Mouse (Mus musculus) kidney, embryonic 14.5 days (tissue): Measurements from ENCODE around the gene Wnt16. TPM values are rescaled to one million over a fixed set of nuclear protein-coding genes. Genes with fewer than 3 reads are reported as not detected.
A peak's percentile ranks its signal among the peaks of the same experiment; 100 is the strongest.

Experiments used
- ATAC-seq: fragments of 200-750 bp; cut with Nextera tagmentation; 2 replicates; pipeline ENCODE4 v1.8.0; 2017; ENCODE audit warnings: moderate number of reproducible peaks, mild to moderate bottlenecking, moderate TSS enrichment, moderate library complexity; ENCODE audit not compliant: low FRiP score, low TSS enrichment
- H3K27ac ChIP-seq: fragments of 300-500 bp; sonication (generic); 2 replicates; pipeline ENCODE4 v1.5.1; 2014; ENCODE audit warnings: low read depth, mild to moderate bottlenecking, low read length, moderate library complexity, mixed read lengths
- H3K27me3 ChIP-seq: fragments of 300-500 bp; sonication (generic); 2 replicates; pipeline ENCODE4 v1.6.1; 2014; ENCODE audit warnings: mild to moderate bottlenecking, low read length; ENCODE audit not compliant: control insufficient read depth, insufficient read depth
- H3K36me3 ChIP-seq: fragments of 300-500 bp; sonication (generic); 2 replicates; pipeline ENCODE4 v1.6.1; 2014; ENCODE audit warnings: low read length, mixed read lengths; ENCODE audit not compliant: control insufficient read depth, insufficient read depth
- H3K4me1 ChIP-seq: fragments of 300-500 bp; sonication (generic); 2 replicates; pipeline ENCODE4 v1.6.1; 2014; ENCODE audit warnings: low read length, mixed read lengths; ENCODE audit not compliant: control insufficient read depth, insufficient read depth
- H3K4me2 ChIP-seq: fragments of 300-500 bp; sonication (generic); replicated peaks from 2 replicates; pipeline ENCODE4 v1.6.1; 2014; ENCODE audit warnings: low read depth, mild to moderate bottlenecking, low read length
- H3K4me3 ChIP-seq: fragments of 300-500 bp; sonication (generic); 2 replicates; pipeline ENCODE4 v1.5.1; 2014; ENCODE audit warnings: mild to moderate bottlenecking, low read length
- H3K9ac ChIP-seq: fragments of 300-500 bp; sonication (generic); 2 replicates; pipeline ENCODE4 v1.6.1; 2014; ENCODE audit warnings: low read depth, mild to moderate bottlenecking, low read length, moderate library complexity
- H3K9me3 ChIP-seq: fragments of 300-500 bp; sonication (generic); 2 replicates; pipeline ENCODE4 v1.6.1; 2016; ENCODE audit warnings: low read length; ENCODE audit not compliant: control insufficient read depth
- WGBS: fragments of 180-500 bp; shearing (Covaris S2); extraction: QIAGEN DNeasy Blood & Tissue Kit; methylation state at CpG from one replicate; pipeline ENCODE4 v1.1.7; 2014; 5-methylcytosine and 5-hydroxymethylcytosine counted together
- polyA plus RNA-seq: library from polyadenylated mRNA; unstranded; fragments of >200 nt; fragmentation: Nextera tagmentation; extraction: Ambion mirVana; gene quantifications from 2 replicates; pipeline ENCODE4 v1.2.1, GENCODE M21; 2014

The Wnt16 gene
- polyA plus RNA-seq, 1 experiment from 2014 or later: 1.2 TPM

DNA sequence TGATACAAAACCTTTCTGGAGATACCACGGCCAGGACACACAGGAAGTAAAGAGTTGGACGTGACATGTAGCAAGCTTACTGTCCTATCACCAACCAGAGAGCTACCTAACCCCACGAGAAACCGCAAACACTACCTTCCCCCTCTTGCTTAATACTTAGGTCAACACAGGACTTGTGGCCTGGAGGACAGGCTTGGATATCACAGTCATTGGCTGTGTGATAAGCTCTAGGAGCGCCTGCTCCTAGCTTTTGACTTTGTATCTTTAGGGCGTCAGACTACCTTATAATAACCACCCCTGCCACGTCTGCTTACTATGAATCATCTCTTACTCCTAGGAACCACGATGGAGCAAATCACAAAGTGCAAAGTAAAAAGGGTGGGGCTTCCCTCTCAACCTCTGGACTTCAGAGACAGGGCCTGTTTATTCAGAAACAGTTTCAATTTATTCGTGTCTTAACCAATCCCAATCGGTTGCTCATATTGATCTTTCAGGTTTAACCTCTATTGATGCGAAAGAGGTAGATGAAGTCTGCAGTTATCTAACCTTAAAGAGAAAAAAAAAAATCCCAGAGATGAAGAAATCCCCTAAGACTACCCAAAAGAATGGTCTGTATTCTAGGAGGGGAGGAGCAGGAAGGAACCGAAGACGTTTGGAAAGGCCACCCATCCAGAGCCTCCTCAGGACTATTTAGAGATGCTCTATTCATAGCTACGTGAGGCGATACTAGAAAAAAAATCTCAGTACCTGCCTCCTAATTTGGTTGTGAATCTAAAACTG is 51.9 kb downstream of the Wnt16 start:
- Histone ChIP-seq H3K4me2 (no peak overlapping the region), H3K9ac (no peak overlapping the region), H3K27ac (no peak overlapping the region), H3K27me3 (no peaks in the 10 kb centered on the region), H3K9me3 (no peaks in the 10 kb centered on the region), H3K4me1 (peaks cover 8% of the 10 kb centered on the region; the same call in 1 of the 2 replicates), H3K36me3 (peaks cover 7% of the 10 kb centered on the region; the same call in 1 of the 2 replicates), H3K4me3 (no peak overlapping the region)
- WGBS: 94% methylated on average over 15 of the region's 15 CpGs
- ATAC-seq: no peak

DNA sequence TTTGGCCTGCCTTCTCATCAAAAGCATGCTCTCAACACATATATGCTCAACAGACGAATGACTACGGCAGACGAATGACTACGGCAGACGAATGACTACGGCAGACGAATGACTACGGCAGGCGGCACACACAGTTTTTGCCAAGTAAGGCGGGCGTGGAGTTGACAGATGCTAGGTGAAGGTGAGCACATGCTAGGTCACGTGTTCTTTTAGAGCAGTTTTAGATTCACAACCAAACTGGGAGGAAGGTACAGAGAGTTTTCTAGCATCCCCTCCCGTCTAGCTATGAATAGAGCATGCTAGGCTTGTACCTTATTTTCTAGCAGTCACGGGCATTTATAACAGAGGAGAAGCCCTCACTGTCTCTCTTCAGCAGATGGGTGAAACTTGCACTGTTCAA is 52.8 kb downstream of the Wnt16 start:
- H3K4me3 ChIP-seq: no peak overlapping the region
- WGBS: 96% methylated on average over 14 of the region's 14 CpGs
- H3K9me3 ChIP-seq: no peaks in the 10 kb centered on the region
- H3K36me3 ChIP-seq: peaks cover 7% of the 10 kb centered on the region; the same call in 1 of the 2 replicates
- ATAC-seq: no peak
- no peak overlapping the region for H3K4me2 ChIP-seq
- no peak overlapping the region for H3K27ac ChIP-seq
- no peak overlapping the region for H3K9ac ChIP-seq
- H3K4me1 ChIP-seq: peaks cover 8% of the 10 kb centered on the region; the same call in 1 of the 2 replicates
- no peaks in the 10 kb centered on the region for H3K27me3 ChIP-seq

DNA sequence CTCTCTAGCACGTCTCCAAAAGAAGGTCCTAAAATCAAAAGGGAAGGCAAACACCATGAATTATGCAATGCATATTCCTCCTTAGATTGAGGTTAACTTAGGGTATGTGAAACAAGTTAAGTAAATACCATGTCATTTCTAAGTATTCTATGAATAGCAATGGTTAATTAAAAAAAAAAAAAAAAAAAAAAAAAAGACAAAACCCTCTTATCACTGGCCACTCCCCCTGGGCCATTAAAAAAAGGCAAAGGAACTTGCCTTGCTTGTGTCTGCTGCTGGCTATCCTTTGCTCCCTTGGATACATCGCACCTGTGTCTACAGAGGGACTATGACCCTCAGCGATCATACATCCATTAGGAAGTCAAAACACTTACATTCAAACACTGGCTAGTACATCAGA is 55.3 kb downstream of the Wnt16 start:
- Histone ChIP-seq H3K4me1 (peaks cover 13% of the 10 kb centered on the region; the same call in 1 of the 2 replicates), H3K9ac (no peak overlapping the region), H3K9me3 (no peaks in the 10 kb centered on the region), H3K36me3 (peaks cover 7% of the 10 kb centered on the region; the same call in 1 of the 2 replicates), H3K27me3 (no peaks in the 10 kb centered on the region), H3K4me2 (no peak overlapping the region), H3K4me3 (no peak overlapping the region), H3K27ac (no peak overlapping the region)
- no peak for ATAC-seq
- WGBS: 81% methylated on average over 3 of the region's 3 CpGs

DNA sequence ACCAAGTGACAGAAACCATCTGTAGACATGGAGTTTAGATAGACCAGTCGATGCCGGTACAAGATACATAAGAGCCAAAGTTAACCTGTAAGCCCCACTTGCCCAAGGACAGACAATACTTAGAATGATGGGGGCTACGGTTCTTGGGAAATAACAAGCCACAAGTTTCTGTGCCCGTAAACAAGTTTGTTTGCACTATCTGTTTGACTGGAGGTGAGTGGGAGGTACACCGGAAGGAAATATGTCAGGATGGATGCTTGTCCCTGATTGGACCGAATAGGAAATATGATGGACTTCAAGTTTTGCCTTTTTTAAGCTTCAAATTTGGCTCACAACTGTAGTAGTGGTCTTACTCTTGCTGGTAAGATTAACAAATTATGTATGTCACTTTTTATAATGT is 55.7 kb downstream of the Wnt16 start:
- Histone ChIP-seq H3K27me3 (no peaks in the 10 kb centered on the region), H3K36me3 (peaks cover 6% of the 10 kb centered on the region; the same call in 1 of the 2 replicates), H3K4me2 (no peak overlapping the region), H3K9ac (no peak overlapping the region), H3K9me3 (no peaks in the 10 kb centered on the region), H3K4me3 (no peak overlapping the region), H3K4me1 (peaks cover 13% of the 10 kb centered on the region; the same call in 1 of the 2 replicates), H3K27ac (no peak overlapping the region)
- no peak for ATAC-seq
- 91% methylated on average over 6 of the region's 6 CpGs for WGBS

DNA sequence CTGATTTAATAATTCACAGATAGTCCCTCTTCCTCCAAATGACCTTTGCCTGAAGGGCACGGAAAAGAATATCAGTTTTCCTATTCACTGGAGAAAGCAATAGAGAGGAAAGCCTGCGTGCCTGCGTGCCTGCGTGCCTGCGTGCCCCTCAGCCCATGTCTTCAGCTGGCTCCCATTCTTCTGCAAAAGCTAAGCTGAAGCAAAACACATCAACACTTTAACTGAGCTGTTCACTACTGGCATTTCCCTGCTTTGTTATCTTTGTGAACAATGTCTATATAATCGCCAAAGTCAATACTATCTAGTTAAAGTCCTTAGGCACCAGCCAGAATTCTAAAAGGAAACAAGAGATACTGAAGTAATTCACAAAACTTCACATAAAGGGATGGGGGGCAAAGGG is 56.4 kb downstream of the Wnt16 start:
- Histone ChIP-seq H3K4me2 (no peak overlapping the region), H3K4me3 (no peak overlapping the region), H3K4me1 (peaks cover 13% of the 10 kb centered on the region; the same call in 1 of the 2 replicates), H3K9me3 (no peaks in the 10 kb centered on the region), H3K27me3 (no peaks in the 10 kb centered on the region), H3K36me3 (peaks cover 3% of the 10 kb centered on the region; the same call in 1 of the 2 replicates), H3K9ac (no peak overlapping the region), H3K27ac (no peak overlapping the region)
- WGBS: 54% methylated on average over 6 of the region's 6 CpGs
- ATAC-seq: no peak

DNA sequence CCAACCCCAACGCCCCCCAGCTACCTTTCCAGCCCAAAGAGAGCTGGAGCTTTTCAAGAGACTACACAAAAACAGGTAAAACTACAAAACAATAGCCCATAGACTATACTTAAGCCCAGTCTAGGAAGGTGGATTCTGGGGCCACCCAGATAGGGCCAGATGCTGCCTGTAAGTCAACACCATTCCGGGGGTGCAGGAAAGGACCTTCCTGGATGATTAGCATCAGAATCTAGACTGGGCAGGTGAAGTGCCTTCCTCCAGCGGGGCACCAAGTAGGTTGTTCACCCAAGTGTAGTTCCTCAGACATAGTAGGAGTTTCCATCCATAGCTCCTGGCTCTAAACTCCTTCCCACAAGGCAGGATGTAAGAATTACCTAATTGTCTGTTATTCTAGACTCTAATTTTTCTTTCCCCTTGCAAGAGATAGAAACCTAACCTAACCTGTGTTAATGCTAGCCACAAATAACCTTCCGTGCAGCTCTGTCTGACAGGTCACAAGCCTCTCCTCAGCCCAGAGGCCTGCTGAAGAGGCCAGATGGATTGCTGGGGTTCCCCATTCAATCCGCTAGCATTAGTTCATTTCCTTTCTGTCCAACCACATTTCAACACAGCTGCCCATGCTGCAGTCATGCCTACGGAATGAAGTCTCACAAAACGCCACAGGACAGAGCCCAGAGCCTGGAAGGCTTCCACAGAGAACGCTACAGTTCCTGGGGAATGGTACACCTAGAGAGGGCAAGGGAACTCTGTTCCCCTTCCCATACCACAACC is 59.3 kb downstream of the Wnt16 start:
- Histone ChIP-seq H3K4me2 (no peak overlapping the region), H3K27ac (no peak overlapping the region), H3K9ac (no peak overlapping the region), H3K36me3 (no peaks in the 10 kb centered on the region), H3K27me3 (no peaks in the 10 kb centered on the region), H3K4me1 (peaks cover 18% of the 10 kb centered on the region; the same call in 1 of the 2 replicates), H3K4me3 (no peak overlapping the region), H3K9me3 (no peaks in the 10 kb centered on the region)
- 0 out of 2 replicates have a peak, but pooled peaks have one; percentile 20 for ATAC-seq
- WGBS: 56% methylated on average over 8 of the region's 8 CpGs

Other genes starting within 250 kb of the Wnt16 start
- gene Fam3c, start 68.0 kb downstream of the Wnt16 start, polyA plus RNA-seq: 44.7 and 61.8 TPM in 2 replicates